Mouse (Mus musculus): ENCODE results near the gene Kdm6b. TPM values are rescaled to one million over a fixed set of nuclear protein-coding genes. Genes with fewer than 3 reads are reported as not detected.
A peak's percentile ranks its signal among the peaks of the same experiment; 100 is the strongest.

Gene Kdm6b
- total RNA-seq, 2 experiments from 2014 or later: 41.7 to 42.8 TPM

- peak; percentile 69 to 85 for DNase-seq (ENCODE audit: low spot score in 2 of 2)
These were observed 23.0 kb downstream of the Kdm6b start for GRCm38 (mm10) chr11:69390400-69391034.

DNA sequence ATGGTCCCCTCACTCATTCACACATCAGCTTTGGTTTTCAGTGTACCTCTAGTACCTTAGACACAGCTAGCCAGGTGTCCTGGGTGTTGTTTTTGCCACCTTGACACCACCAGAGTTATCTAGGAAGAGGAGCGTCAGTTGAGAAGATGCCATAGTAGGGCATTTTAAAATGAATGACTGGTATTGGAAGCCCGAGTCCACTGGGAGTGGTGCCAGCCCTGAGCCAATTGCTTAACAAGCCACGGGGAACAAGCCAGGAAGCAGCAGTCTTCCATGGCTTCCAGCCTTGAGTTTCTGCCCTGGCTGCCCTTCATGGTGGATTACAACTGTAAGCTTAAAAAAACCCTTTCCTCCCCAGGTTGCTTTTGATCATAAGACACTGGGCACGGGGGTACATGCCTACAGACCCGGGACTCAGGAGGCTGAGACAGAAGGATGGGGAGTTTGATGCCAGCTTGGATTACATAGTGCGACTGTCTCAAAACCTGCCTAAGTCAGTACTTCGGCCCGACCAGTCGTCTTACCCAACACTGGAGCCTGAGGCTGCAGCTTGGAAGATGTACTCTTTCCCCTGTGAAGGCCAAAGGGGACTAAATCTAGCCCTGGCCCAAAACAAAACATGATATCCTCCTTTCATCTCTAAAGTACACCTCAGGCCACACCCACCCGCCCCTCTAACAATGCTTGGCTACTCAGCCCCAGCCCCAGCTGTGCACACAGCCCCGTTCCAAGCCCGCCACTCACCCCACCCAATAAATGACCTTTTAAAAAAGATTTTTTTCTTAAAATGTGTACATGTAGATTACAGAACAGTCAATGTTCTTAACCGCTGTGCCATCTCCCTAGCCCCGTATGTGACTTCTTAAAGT lies 23.7 kb downstream of the Kdm6b start:
- peak in 1 of 2 experiments; percentile 74 for DNase-seq (ENCODE audit: low spot score in 2 of 2)

DNA sequence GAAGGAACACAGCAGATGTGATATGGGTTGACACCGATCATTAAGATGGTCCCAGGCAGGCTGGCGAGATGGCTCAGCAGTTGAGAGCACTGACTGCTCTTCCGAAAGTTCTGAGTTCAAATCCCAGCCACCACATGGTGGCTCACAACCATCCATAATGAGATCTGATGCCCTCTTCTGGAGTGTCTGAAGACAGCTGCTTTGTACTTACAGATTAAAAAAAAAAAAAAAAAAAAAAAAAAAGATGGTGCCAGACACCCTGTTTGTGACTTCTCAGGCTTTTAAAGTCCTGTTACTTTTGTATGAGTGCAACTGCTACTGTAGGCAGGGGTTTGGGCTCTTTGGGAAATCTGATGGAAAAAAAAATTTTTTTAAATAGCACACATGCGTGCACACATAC lies 24.8 kb downstream of the Kdm6b start:
- DNase-seq (ENCODE audit: low spot score in 2 of 2): no peak

GRCm38 (mm10) chr11:69386758-69387157 lies 26.7 kb downstream of the Kdm6b start:
- DNase-seq (ENCODE audit: low spot score in 2 of 2): no peak

GRCm38 (mm10) chr11:69384979-69385378 lies 28.5 kb downstream of the Kdm6b start:
- no peak for DNase-seq (ENCODE audit: low spot score in 2 of 2)

DNA sequence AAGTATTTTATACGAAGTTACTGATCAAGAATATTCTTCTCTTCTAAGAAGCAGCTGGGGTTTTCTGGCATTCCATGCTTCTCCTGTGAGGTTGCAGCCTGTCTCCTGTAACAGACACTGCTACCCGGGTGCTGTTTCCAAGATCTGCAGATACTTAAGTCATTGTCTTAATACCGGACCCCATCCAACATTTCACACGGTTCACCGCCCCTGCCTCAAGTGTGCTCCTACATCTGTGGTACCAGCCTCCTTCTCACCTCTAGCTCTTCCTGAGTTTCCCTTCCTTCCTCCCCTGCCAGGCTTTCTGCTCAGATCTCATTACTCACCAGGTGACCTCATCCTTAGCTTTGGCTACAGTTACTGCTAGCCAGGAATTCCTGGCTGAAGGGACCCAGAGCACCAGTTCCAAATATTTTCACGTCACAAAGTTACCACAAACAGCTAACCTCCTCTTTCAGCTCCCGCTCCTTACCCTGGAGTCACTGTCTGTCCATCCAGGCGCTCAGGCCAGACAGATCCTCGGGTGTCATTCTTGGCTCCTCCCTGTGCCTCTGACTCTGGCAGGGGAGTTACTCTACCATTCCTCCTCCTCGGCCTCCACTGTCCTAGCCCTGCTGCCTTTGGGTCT lies 30.9 kb downstream of the Kdm6b start:
- DNase-seq (ENCODE audit: low spot score in 2 of 2): no peak

DNA sequence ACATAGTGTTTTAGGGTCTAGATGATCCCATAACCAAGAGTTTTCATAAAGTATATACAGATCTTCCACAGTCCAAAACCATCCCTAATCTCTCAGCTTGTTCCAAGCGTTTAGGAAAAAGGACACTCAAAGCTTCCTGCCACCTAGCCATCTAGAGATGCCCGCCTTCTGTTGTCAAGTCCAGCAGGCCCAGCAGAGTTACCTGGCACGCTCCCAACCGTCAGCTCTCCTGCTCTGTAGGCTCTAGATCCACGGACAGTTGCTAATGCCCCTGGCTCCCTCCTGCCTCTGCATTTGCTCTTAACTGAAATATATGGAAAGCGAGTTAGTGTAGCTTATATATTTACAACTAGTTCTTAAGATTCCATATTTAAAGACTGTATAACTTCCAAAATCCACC lies 32.1 kb downstream of the Kdm6b start:
- DNase-seq (ENCODE audit: low spot score in 2 of 2): no peak

- DNase-seq (ENCODE audit: low spot score in 2 of 2): no peak
These were observed 33.9 kb downstream of the Kdm6b start for GRCm38 (mm10) chr11:69379600-69379999.

DNA sequence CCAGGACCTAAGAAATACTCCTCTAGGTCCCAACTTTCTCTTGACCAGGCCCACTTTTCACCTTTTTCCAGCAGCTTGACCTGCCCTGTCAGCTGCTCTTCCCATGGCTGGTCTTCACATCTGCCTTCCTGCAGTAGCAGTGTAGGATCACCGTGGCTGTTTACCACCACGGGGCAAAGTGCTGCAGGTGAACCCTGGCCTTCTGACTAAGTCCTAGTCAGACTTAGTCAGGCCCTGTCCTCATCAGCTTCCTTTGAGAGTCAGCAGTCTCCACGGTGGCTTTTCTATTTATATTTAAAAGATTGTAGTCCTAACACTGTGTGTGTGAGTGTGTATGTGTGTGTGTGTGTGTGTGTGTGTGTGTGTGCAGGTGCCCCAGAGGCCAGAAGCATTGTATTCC lies 35.7 kb downstream of the Kdm6b start:
- no peak for DNase-seq (ENCODE audit: low spot score in 2 of 2)

DNA sequence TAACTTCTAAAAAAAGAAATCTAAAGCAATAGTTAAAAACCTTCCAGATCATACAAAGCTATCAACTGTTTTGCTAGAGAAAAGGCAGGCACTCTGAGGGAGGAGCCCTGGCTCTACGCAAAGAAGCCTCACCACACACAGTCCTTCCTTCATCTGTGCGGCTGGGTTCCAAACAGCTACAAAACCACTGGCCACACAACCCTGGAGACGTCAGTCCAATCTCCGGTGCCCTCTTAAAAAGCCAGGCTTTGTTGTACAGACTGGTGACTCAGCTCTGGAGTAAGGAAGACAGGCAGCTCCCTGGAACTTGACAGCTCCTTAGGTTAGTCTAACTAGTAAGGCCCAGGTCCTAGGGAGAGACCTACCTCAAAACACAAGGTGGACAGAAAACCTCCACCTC lies 37.8 kb downstream of the Kdm6b start:
- no peak for DNase-seq (ENCODE audit: low spot score in 2 of 2)

- DNase-seq (ENCODE audit: low spot score in 2 of 2): no peak
These were observed 40.1 kb downstream of the Kdm6b start for GRCm38 (mm10) chr11:69373223-69373965.

DNA sequence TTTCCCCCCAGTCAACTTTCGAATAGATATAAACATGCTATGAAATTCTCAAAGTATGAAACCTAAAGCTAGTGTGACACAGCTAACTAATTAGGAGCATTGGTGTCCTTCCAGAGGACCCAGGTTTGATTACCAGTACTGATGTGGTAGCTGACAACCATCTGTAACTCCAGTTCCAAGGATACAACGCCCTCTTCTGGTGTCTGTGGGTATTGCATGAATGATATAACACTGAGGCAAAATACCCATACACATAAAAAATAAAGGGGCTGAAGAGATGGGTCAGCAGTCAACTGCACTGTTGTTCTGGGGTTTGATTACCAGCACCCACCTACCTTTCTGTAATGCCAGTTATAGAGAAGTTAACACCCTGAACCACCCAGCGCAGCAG lies 40.7 kb downstream of the Kdm6b start:
- DNase-seq (ENCODE audit: low spot score in 2 of 2): no peak

DNA sequence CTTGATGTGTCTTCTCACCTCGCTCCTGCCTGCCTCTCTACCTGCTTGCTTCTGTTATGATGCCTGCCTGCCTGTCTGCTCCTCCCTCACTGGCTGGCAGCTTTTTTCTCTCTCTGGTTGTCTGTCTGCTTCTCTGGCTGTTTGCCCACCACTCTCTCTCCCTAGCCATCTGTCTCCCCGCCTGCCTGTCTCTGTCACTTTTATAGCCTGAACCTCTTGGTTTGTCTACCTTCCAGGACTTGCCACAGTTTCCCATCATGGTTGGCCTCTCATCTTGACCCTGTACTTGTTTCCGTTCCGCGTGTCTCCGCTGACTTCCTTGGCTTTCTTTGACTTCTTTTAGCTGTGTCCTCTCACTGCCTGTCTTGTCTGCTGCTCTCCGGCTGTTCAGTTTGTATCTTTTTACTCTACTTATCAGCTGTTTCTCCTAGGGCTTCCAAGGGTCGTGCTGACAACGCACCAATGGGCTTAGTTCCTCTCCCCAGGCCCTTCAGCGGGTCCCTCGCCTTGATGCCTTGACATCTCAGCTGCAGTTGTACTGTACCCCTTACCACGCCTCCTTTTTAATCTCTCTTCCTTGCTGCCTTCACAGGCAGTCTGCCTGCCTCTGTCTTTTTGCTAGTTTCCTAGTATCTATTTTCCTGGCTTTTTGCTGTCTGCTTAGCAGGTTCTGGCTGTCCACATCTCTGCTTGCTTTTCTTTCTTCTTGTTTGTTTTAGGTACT lies 41.3 kb downstream of the Kdm6b start:
- DNase-seq (ENCODE audit: low spot score in 2 of 2): peak; percentile 82 to 92

GRCm38 (mm10) chr11:69371601-69372000 lies 41.9 kb downstream of the Kdm6b start:
- DNase-seq (ENCODE audit: low spot score in 2 of 2): no peak

DNA sequence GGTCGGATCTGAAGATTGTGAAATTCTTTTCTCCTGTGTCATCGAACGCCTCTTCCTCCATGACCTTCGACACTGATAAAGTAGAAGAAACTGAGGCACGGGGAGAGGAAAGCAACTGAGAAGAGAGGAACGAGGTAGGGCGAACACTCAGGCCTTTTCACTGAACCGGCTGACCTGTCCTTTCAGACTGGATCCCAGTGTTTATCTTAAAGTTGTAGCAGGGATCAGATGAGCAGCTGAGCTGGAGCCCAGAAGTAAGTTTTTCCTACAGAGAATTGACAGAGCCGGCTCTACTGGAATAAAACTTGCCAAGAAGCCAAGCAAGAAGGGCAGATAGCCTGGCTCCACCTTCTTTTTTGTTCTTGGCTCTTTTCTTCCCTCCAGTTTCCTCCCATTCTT lies 42.7 kb downstream of the Kdm6b start:
- DNase-seq (ENCODE audit: low spot score in 2 of 2): no peak

- no peak for DNase-seq (ENCODE audit: low spot score in 2 of 2)
These were observed 43.3 kb downstream of the Kdm6b start for GRCm38 (mm10) chr11:69369990-69370816.

GRCm38 (mm10) chr11:69369215-69369989 lies 44.1 kb downstream of the Kdm6b start, which contains the start of gene Chd3:
Gene Chd3 (minus strand): TSS chr11:69369406.
- DNase-seq (ENCODE audit: low spot score in 2 of 2): no peak

- no peak for DNase-seq (ENCODE audit: low spot score in 2 of 2)
These were observed 44.9 kb downstream of the Kdm6b start for GRCm38 (mm10) chr11:69368356-69369214.

Data from layer of hippocampus, postnatal 14 days (tissue).